Mouse (Mus musculus): ENCODE measurements around the gene Polh. TPM values are rescaled to one million over a fixed set of nuclear protein-coding genes. Genes with fewer than 3 reads are reported as not detected.

The Polh gene
- polyA plus RNA-seq, 1 experiment from 2014 or later, result 13.3 TPM

DNA sequence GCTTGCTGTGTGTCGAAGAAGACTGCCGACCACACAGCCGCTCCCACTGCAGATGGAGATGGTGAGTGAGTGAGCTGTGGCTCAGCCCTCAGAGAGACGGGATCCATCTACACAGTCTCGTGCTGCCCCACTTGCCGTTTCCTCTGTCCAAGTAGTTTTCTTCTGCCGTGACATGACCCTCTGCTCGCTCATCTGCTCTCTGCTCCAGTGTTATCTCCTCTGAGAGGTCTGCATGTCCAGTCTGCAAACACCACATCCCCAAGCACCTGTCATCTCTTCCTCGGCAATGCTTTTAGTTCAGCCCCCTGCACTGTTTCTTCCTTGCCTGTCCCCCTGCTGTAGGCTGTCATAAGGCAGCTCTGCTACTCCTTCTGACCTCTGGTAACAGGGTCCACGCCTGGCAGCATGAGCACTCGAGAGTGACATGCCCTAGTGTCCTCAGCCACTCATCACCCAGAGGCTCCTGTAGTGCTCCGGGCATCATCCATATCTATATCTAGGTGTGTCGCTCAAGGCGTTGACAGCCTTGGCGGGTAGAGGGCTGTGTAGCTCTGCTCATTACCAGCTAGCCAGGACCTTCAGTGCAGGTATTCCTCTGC, 37.2 kb upstream of the Polh start:
- no peak for ATAC-seq (ENCODE audit: low FRiP score, low TSS enrichment)
- H3K4me1 ChIP-seq (ENCODE audit: insufficient read depth, low read length), result no peaks in the 10 kb centered on the region
- no peak overlapping the region for H3K9ac ChIP-seq (replicated peaks; ENCODE audit: low read length)
- WGBS, result 90% methylated on average over 15 of the region's 15 CpGs
- no peak overlapping the region for H3K4me2 ChIP-seq (replicated peaks; ENCODE audit: low read depth, low read length)
- no peak overlapping the region for H3K27ac ChIP-seq (ENCODE audit: low read length)
- H3K9me3 ChIP-seq (ENCODE audit: low read length), result no peaks in the 10 kb centered on the region
- H3K36me3 ChIP-seq (ENCODE audit: insufficient read depth, low read length), result peaks cover 81% of the 10 kb centered on the region
- H3K27me3 ChIP-seq (ENCODE audit: insufficient read depth, low read length), result no peaks in the 10 kb centered on the region
- no peak overlapping the region for H3K4me3 ChIP-seq (ENCODE audit: low read length)

DNA sequence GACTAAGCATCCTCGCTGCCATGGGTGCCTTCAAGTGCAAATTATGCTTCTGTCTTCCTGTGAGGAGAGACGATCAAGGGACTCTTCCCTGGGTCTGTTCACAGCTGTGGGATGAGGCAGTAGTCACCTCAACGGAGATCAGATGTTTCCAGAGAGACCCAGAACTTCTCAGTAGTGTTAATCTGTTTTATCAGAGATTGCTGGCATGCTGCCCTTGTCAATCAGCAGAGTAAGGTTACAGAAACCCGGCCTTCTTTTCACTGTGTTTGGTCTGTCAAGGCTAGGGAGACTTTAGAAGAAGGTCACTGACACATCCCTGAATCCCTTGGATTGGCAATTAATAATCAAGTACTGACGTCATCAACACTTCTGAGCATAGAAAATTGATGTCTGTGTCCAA, 35.0 kb upstream of the Polh start:
- WGBS, result 82% methylated on average over 5 of the region's 5 CpGs
- ATAC-seq (ENCODE audit: low FRiP score, low TSS enrichment), result no peak
- H3K36me3 ChIP-seq (ENCODE audit: insufficient read depth, low read length), result peaks cover 74% of the 10 kb centered on the region

DNA sequence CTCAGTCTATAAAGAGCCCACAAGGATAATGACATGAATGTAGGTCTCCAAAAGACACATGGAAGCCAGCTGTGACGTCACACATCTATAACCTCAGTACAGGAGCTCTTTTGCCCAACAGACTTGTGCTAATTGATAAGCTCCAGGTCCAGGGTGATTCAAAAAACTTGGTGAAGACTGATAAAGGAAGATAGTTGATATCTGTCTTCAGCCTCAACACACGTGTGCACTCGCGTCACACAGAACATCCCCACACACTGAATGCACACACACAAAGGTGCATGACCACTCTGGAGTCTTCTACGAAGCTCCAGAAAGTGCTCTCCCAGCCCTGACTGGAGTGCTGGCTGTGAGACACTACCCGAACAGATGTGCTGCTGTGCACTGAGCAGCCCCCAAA, 34.6 kb upstream of the Polh start:
- no peak overlapping the region for H3K4me2 ChIP-seq (replicated peaks; ENCODE audit: low read depth, low read length)
- no peaks in the 10 kb centered on the region for H3K4me1 ChIP-seq (ENCODE audit: insufficient read depth, low read length)
- no peak overlapping the region for H3K4me3 ChIP-seq (ENCODE audit: low read length)
- no peak overlapping the region for H3K27ac ChIP-seq (ENCODE audit: low read length)
- no peak overlapping the region for H3K9ac ChIP-seq (replicated peaks; ENCODE audit: low read length)
- no peak for ATAC-seq (ENCODE audit: low FRiP score, low TSS enrichment)
- no peaks in the 10 kb centered on the region for H3K27me3 ChIP-seq (ENCODE audit: insufficient read depth, low read length)
- H3K36me3 ChIP-seq (ENCODE audit: insufficient read depth, low read length), result peaks cover 70% of the 10 kb centered on the region
- H3K9me3 ChIP-seq (ENCODE audit: low read length), result no peaks in the 10 kb centered on the region
- 94% methylated on average over 6 of the region's 6 CpGs for WGBS

More for the DNA sequence above, 35.0 kb upstream of the Polh start:
- Histone ChIP-seq H3K4me3 (ENCODE audit: low read length) (no peak overlapping the region), H3K27ac (ENCODE audit: low read length) (no peak overlapping the region), H3K9me3 (ENCODE audit: low read length) (no peaks in the 10 kb centered on the region), H3K4me2 (replicated peaks; ENCODE audit: low read depth, low read length) (no peak overlapping the region), H3K9ac (replicated peaks; ENCODE audit: low read length) (no peak overlapping the region), H3K4me1 (ENCODE audit: insufficient read depth, low read length) (no peaks in the 10 kb centered on the region), H3K27me3 (ENCODE audit: insufficient read depth, low read length) (no peaks in the 10 kb centered on the region)

- WGBS, result 95% methylated on average over 1 of the region's 1 CpGs
- H3K27ac ChIP-seq (ENCODE audit: low read length), result no peak overlapping the region
- H3K27me3 ChIP-seq (ENCODE audit: insufficient read depth, low read length), result no peaks in the 10 kb centered on the region
- ATAC-seq (ENCODE audit: low FRiP score, low TSS enrichment), result no peak
- H3K4me2 ChIP-seq (replicated peaks; ENCODE audit: low read depth, low read length), result no peak overlapping the region
- peaks cover 63% of the 10 kb centered on the region for H3K36me3 ChIP-seq (ENCODE audit: insufficient read depth, low read length)
- H3K9ac ChIP-seq (replicated peaks; ENCODE audit: low read length), result no peak overlapping the region
- H3K9me3 ChIP-seq (ENCODE audit: low read length), result no peaks in the 10 kb centered on the region
- H3K4me3 ChIP-seq (ENCODE audit: low read length), result no peak overlapping the region
- no peaks in the 10 kb centered on the region for H3K4me1 ChIP-seq (ENCODE audit: insufficient read depth, low read length)
Observed at GRCm38 (mm10) chr17:46236067-46236466, 33.6 kb upstream of the Polh start.

- Histone ChIP-seq H3K4me1 (ENCODE audit: insufficient read depth, low read length) (no peaks in the 10 kb centered on the region), H3K9me3 (ENCODE audit: low read length) (no peaks in the 10 kb centered on the region), H3K27ac (ENCODE audit: low read length) (no peak overlapping the region), H3K9ac (replicated peaks; ENCODE audit: low read length) (no peak overlapping the region), H3K27me3 (ENCODE audit: insufficient read depth, low read length) (no peaks in the 10 kb centered on the region), H3K4me3 (ENCODE audit: low read length) (no peak overlapping the region), H3K36me3 (ENCODE audit: insufficient read depth, low read length) (peaks cover 83% of the 10 kb centered on the region), H3K4me2 (replicated peaks; ENCODE audit: low read depth, low read length) (no peak overlapping the region)
- WGBS, result 88% methylated on average over 7 of the region's 7 CpGs
- no peak for ATAC-seq (ENCODE audit: low FRiP score, low TSS enrichment)
Observed at GRCm38 (mm10) chr17:46227576-46227975, 25.1 kb upstream of the Polh start.

DNA sequence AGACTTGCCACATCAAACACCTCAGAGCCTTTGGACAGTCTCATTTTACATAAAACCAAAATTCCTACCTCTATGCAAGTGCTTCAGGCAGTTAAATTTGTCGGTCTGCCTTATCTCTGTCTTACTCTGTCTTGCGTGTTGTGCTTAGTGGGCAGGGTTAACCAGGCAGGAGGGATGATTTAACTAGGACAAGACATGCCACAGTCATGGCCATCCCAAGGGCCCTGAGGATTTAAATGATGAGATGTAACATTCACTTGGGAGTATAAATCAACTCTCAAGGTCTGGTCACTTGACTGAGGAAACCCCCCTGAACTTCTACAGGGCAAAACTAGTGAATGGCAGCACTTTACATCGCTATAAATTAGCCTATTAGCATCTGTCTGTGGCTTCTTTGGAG, 19.2 kb upstream of the Polh start:
- Histone ChIP-seq H3K9ac (replicated peaks; ENCODE audit: low read length) (no peak overlapping the region), H3K27me3 (ENCODE audit: insufficient read depth, low read length) (no peaks in the 10 kb centered on the region), H3K4me2 (replicated peaks; ENCODE audit: low read depth, low read length) (no peak overlapping the region), H3K4me1 (ENCODE audit: insufficient read depth, low read length) (no peaks in the 10 kb centered on the region), H3K4me3 (ENCODE audit: low read length) (no peak overlapping the region), H3K27ac (ENCODE audit: low read length) (no peak overlapping the region), H3K9me3 (ENCODE audit: low read length) (no peaks in the 10 kb centered on the region), H3K36me3 (ENCODE audit: insufficient read depth, low read length) (peaks cover 93% of the 10 kb centered on the region)
- 83% methylated on average over 3 of the region's 3 CpGs for WGBS
- ATAC-seq (ENCODE audit: low FRiP score, low TSS enrichment), result no peak

GRCm38 (mm10) chr17:46210550-46210949, 8.1 kb upstream of the Polh start:
- no peak overlapping the region for H3K9ac ChIP-seq (replicated peaks; ENCODE audit: low read length)
- ATAC-seq (ENCODE audit: low FRiP score, low TSS enrichment), result 0 out of 2 replicates have a peak, but pooled peaks have one; percentile 39
- H3K4me1 ChIP-seq (ENCODE audit: insufficient read depth, low read length), result no peaks in the 10 kb centered on the region
- no peak overlapping the region for H3K4me3 ChIP-seq (ENCODE audit: low read length)
- H3K36me3 ChIP-seq (ENCODE audit: insufficient read depth, low read length), result peaks cover 80% of the 10 kb centered on the region
- whole genome bisulfite sequencing, result 70% methylated on average over 3 of the region's 3 CpGs
- H3K27me3 ChIP-seq (ENCODE audit: insufficient read depth, low read length), result no peaks in the 10 kb centered on the region
- H3K9me3 ChIP-seq (ENCODE audit: low read length), result no peaks in the 10 kb centered on the region
- H3K4me2 ChIP-seq (replicated peaks; ENCODE audit: low read depth, low read length), result no peak overlapping the region
- H3K27ac ChIP-seq (ENCODE audit: low read length), result no peak overlapping the region

- H3K27ac ChIP-seq (ENCODE audit: low read length), result no peak overlapping the region
Observed at GRCm38 (mm10) chr17:46206676-46207075, 4.2 kb upstream of the Polh start.

GRCm38 (mm10) chr17:46203078-46203477, 633 bp upstream of the Polh start:
- ATAC-seq (ENCODE audit: low FRiP score, low TSS enrichment), result no peak
- Histone ChIP-seq H3K4me3 (ENCODE audit: low read length) (peak overlapping the region; percentile 78), H3K4me2 (replicated peaks; ENCODE audit: low read depth, low read length) (peak overlapping the region; percentile 78), H3K4me1 (ENCODE audit: insufficient read depth, low read length) (peaks cover 22% of the 10 kb centered on the region), H3K27ac (ENCODE audit: low read length) (peak overlapping the region; percentile 63), H3K9ac (replicated peaks; ENCODE audit: low read length) (peak overlapping the region; percentile 78), H3K9me3 (ENCODE audit: low read length) (no peaks in the 10 kb centered on the region), H3K27me3 (ENCODE audit: insufficient read depth, low read length) (no peaks in the 10 kb centered on the region), H3K36me3 (ENCODE audit: insufficient read depth, low read length) (peaks cover 34% of the 10 kb centered on the region)
- under 1% methylated on average over 20 of the region's 20 CpGs for WGBS

More at GRCm38 (mm10) chr17:46206676-46207075, 4.2 kb upstream of the Polh start:
- Histone ChIP-seq H3K9ac (replicated peaks; ENCODE audit: low read length) (no peak overlapping the region), H3K36me3 (ENCODE audit: insufficient read depth, low read length) (peaks cover 58% of the 10 kb centered on the region), H3K4me2 (replicated peaks; ENCODE audit: low read depth, low read length) (no peak overlapping the region), H3K27me3 (ENCODE audit: insufficient read depth, low read length) (no peaks in the 10 kb centered on the region), H3K4me1 (ENCODE audit: insufficient read depth, low read length) (peaks cover 13% of the 10 kb centered on the region), H3K9me3 (ENCODE audit: low read length) (no peaks in the 10 kb centered on the region), H3K4me3 (ENCODE audit: low read length) (no peak overlapping the region)
- no peak for ATAC-seq (ENCODE audit: low FRiP score, low TSS enrichment)

GRCm38 (mm10) chr17:46201151-46201550, 1.3 kb downstream of the Polh start:
- Histone ChIP-seq H3K27me3 (ENCODE audit: insufficient read depth, low read length) (no peaks in the 10 kb centered on the region), H3K9me3 (ENCODE audit: low read length) (no peaks in the 10 kb centered on the region), H3K4me2 (replicated peaks; ENCODE audit: low read depth, low read length) (peak overlapping the region; percentile 78), H3K36me3 (ENCODE audit: insufficient read depth, low read length) (peaks cover 29% of the 10 kb centered on the region), H3K9ac (replicated peaks; ENCODE audit: low read length) (no peak overlapping the region; the same call in 1 of the 2 replicates), H3K4me1 (ENCODE audit: insufficient read depth, low read length) (peaks cover 22% of the 10 kb centered on the region), H3K4me3 (ENCODE audit: low read length) (peak overlapping the region; percentile 78; the same call in 1 of the 2 replicates), H3K27ac (ENCODE audit: low read length) (no peak overlapping the region)
- ATAC-seq (ENCODE audit: low FRiP score, low TSS enrichment), result no peak
- WGBS, result 60% methylated on average over 6 of the region's 6 CpGs

Data from kidney, embryonic 16.5 days (tissue).